Comparison of ENCODE assay signal across 17 mouse cellular contexts in the genomic region with DNA sequence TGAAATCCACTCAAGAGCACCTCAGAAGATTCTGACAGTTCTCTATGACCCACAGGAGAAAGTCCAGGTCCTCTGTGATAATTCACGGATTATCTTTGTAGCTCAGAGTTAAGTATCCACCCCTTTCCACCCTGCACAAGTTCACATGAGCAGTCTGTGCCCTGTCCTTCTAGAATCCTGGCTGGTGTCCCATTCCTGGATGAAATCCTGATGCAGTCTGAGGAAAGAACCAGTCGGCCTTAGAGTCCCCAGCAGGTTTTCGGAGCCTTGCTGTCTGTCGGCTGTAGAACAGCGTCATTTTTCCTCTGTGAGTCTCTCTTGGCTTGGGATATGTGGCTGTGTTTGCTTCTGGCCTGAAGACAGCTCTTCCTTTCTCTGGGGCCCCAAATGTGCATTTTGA.
A peak's percentile ranks its signal among the peaks of the same experiment; 100 is the strongest.
DNase-seq lines count a peak whose midpoint lies in the region; ATAC-seq lines count a peak whose summit lies in the region.
"Had no signal": no experiment of that assay in that cellular context is flagged by ENCODE, and none has a peak within 500 bp of the region (broad histone marks: within the 10 kb centered on the region; RNA-seq: fewer than 3 reads in every experiment).

No protein-coding gene starts in this region.

- peak; percentile 21 for DNase-seq in heart, adult 8-10 months (ENCODE audit: low spot score)
- DNase-seq in ovary, postnatal 14 days (ENCODE audit: low spot score): peak; percentile 24
- DNase-seq in ovary, postnatal 10 days (ENCODE audit: low spot score): no peak
- DNase-seq in cerebellum, postnatal 10 days: peak; percentile 36 to 50
- peak; percentile 43 for DNase-seq in testis, postnatal 10 days (ENCODE audit: low spot score)
- DNase-seq in left cerebral cortex, postnatal 14 days (ENCODE audit: low spot score in 2 of 2): no peak
- DNase-seq in thymus, postnatal 10 days (ENCODE audit: low spot score in 2 of 2): no peak
- DNase-seq: gastrocnemius, postnatal 14 days; lung, adult 18-20 months; right cerebral cortex, postnatal 4 days had no signal

- no peaks in the 10 kb centered on the region for H3K36me3 ChIP-seq in heart, embryonic 12.5 days
- H3K36me3 ChIP-seq: hindbrain, embryonic 13.5 days; limb, embryonic 13.5 days; midbrain, embryonic 12.5 days had no signal

- no peak overlapping the region for H3K4me3 ChIP-seq in heart, embryonic 12.5 days
- H3K4me3 ChIP-seq: forebrain, embryonic 13.5 days; hindbrain, embryonic 13.5 days; limb, embryonic 13.5 days; midbrain, embryonic 12.5 days had no signal

- no peak overlapping the region for H3K9ac ChIP-seq in heart, embryonic 12.5 days
- H3K9ac ChIP-seq: forebrain, embryonic 13.5 days; hindbrain, embryonic 13.5 days; limb, embryonic 13.5 days; midbrain, embryonic 12.5 days had no signal

- peaks cover 14% of the 10 kb centered on the region for H3K4me1 ChIP-seq in heart, embryonic 12.5 days (replicated peaks)
- H3K4me1 ChIP-seq: hindbrain, embryonic 13.5 days; midbrain, embryonic 12.5 days had no signal

- 59% methylated on average over 5 of the region's 5 CpGs for WGBS in heart, embryonic 12.5 days

- intact Hi-C loops in left cerebral cortex, postnatal 14 days (cut with DNase I): no loop called here

- no peak for ATAC-seq in heart, embryonic 12.5 days (ENCODE audit: insufficient number of reproducible peaks, low FRiP score)
- ATAC-seq: CD4-positive, CD25-positive, alpha-beta regulatory T cell, adult 4 months; forebrain, embryonic 13.5 days had no signal

- no peak overlapping the region for H3K27ac ChIP-seq in heart, embryonic 12.5 days (ENCODE audit: poor library complexity, severe bottlenecking)
- H3K27ac ChIP-seq: forebrain, embryonic 13.5 days; hindbrain, embryonic 13.5 days; kidney, postnatal 0 days; limb, embryonic 13.5 days; midbrain, embryonic 12.5 days had no signal

- H3K9me3 ChIP-seq in heart, embryonic 12.5 days (replicated peaks): no peaks in the 10 kb centered on the region
- H3K9me3 ChIP-seq: forebrain, embryonic 13.5 days; hindbrain, embryonic 13.5 days; limb, embryonic 13.5 days; midbrain, embryonic 12.5 days had no signal

- no peak overlapping the region for H3K4me2 ChIP-seq in heart, embryonic 12.5 days
- H3K4me2 ChIP-seq: forebrain, embryonic 13.5 days; hindbrain, embryonic 13.5 days; limb, embryonic 13.5 days; midbrain, embryonic 12.5 days had no signal

- no peaks in the 10 kb centered on the region for H3K27me3 ChIP-seq in heart, embryonic 12.5 days (replicated peaks)
- H3K27me3 ChIP-seq: forebrain, embryonic 13.5 days; hindbrain, embryonic 13.5 days; limb, embryonic 13.5 days; midbrain, embryonic 12.5 days had no signal

Comparison
In these comparisons a context has a peak if more than half of its experiments do, and no peak if none do; other contexts are left out.
1. DNase-seq: peak in heart, adult 8-10 months (single experiment), ovary, postnatal 14 days (single experiment), cerebellum, postnatal 10 days (2 of 2) and testis, postnatal 10 days (single experiment); none in ovary, postnatal 10 days (single experiment), left cerebral cortex, postnatal 14 days (0 of 2) and thymus, postnatal 10 days (0 of 2).